Mouse (Mus musculus) MEL (cell line): ENCODE measurements around the gene Eme2. TPM values are rescaled to one million over a fixed set of nuclear protein-coding genes. Genes with fewer than 3 reads are reported as not detected.
A peak's percentile ranks its signal among the peaks of the same experiment; 100 is the strongest.

ENCODE experiments used
- DNase-seq: peaks from one replicate; pipeline ENCODE4 v3.0.0; 2011; ENCODE audit warnings: low read depth, low spot score
- H3K27ac ChIP-seq: 2 replicates; pipeline ENCODE4 v1.5.1; 2012; ENCODE audit warnings: low read depth, mild to moderate bottlenecking, control low read depth, low read length, moderate library complexity; ENCODE audit not compliant: control insufficient read depth
- H3K27me3 ChIP-seq, 2 experiments: fragments of 150-350 bp in 1 of 2; sonication (generic) in 1 of 2; 2 replicates each; pipeline ENCODE4 v1.6.1; 2012; ENCODE audit warnings: low read length in 2 of 2, mild to moderate bottlenecking in 2 of 2, improper control_type of control experiment in 1 of 2, moderate library complexity in 1 of 2; ENCODE audit not compliant: insufficient read depth in 2 of 2, control insufficient read depth in 1 of 2
- H3K36me3 ChIP-seq, 2 experiments: 2 replicates each; pipeline ENCODE4 v1.6.1; 2012 to 2014; ENCODE audit warnings: low read length in 2 of 2, improper control_type of control experiment in 1 of 2, inconsistent platforms in 1 of 2, mild to moderate bottlenecking in 1 of 2; ENCODE audit not compliant: insufficient read depth in 2 of 2, control insufficient read depth in 1 of 2
- H3K4me1 ChIP-seq, 2 experiments: fragments of 150-350 bp in 1 of 2; sonication (generic) in 1 of 2; 2 replicates each; pipeline ENCODE4 v1.6.1; 2012; ENCODE audit warnings: low read length in 2 of 2, improper control_type of control experiment in 1 of 2, mild to moderate bottlenecking in 1 of 2; ENCODE audit not compliant: insufficient read depth in 2 of 2, control insufficient read depth in 1 of 2
- H3K4me3 ChIP-seq, 2 experiments: fragments of 150-350 bp in 1 of 2; sonication (generic) in 1 of 2; 2 replicates each; pipeline ENCODE4 v1.5.1; 2012; ENCODE audit warnings: low read depth in 2 of 2, low read length in 2 of 2, mild to moderate bottlenecking in 2 of 2, moderate library complexity in 2 of 2, control low read depth in 1 of 2, improper control_type of control experiment in 1 of 2; ENCODE audit not compliant: control insufficient read depth in 1 of 2, insufficient read depth in 1 of 2
- H3K79me2 ChIP-seq: 2 replicates; pipeline ENCODE4 v1.6.1; 2012; ENCODE audit warnings: mild to moderate bottlenecking, low read length, moderate library complexity; ENCODE audit not compliant: control insufficient read depth, poor library complexity, insufficient read depth
- H3K9ac ChIP-seq: 2 replicates; pipeline ENCODE4 v1.6.1; 2012; ENCODE audit warnings: low read depth, mild to moderate bottlenecking, control low read depth, low read length, moderate library complexity; ENCODE audit not compliant: control insufficient read depth, poor library complexity, severe bottlenecking
- H3K9me3 ChIP-seq: fragments of 150-350 bp; sonication (generic); replicated peaks from 2 replicates; pipeline ENCODE4 v1.6.1; 2012; ENCODE audit warnings: mild to moderate bottlenecking, low read length, improper control_type of control experiment, moderate library complexity; ENCODE audit not compliant: insufficient read depth
- E2F4 ChIP-seq: IDR thresholded peaks from 2 replicates; pipeline ENCODE4 v1.6.1; 2011; ENCODE audit warnings: low read depth, low read length, improper control_type of control experiment, borderline replicate concordance
- ELF1 ChIP-seq: IDR thresholded peaks from 2 replicates; pipeline ENCODE4 v1.6.1; 2014; ENCODE audit warnings: low read depth, mild to moderate bottlenecking, inconsistent platforms, low read length, improper control_type of control experiment, moderate library complexity
- ETS1 ChIP-seq: IDR thresholded peaks from 2 replicates; pipeline ENCODE4 v1.6.1; 2012; ENCODE audit warnings: low read depth, mild to moderate bottlenecking, inconsistent platforms, low read length, improper control_type of control experiment, moderate library complexity
- KAT2A ChIP-seq: conservative IDR thresholded peaks from 2 replicates; pipeline ENCODE4 v1.6.1; 2012; ENCODE audit warnings: low read depth, low read length, improper control_type of control experiment, inconsistent platforms
- MYB ChIP-seq: IDR thresholded peaks from 2 replicates; pipeline ENCODE4 v1.6.1; 2011; ENCODE audit warnings: mild to moderate bottlenecking, low read depth, low read length, improper control_type of control experiment
- POLR2A ChIP-seq, 2 experiments: IDR thresholded peaks; 2 replicates each; pipeline ENCODE4 v1.6.1; 2011 to 2012; ENCODE audit warnings: low read length in 2 of 2, mild to moderate bottlenecking in 2 of 2, control low read depth in 1 of 2, improper control_type of control experiment in 1 of 2, low read depth in 1 of 2, moderate library complexity in 1 of 2; ENCODE audit not compliant: control insufficient read depth in 1 of 2, insufficient read depth in 1 of 2, poor library complexity in 1 of 2
- POLR2AphosphoS2 ChIP-seq: IDR thresholded peaks from 2 replicates; pipeline ENCODE4 v1.6.1; 2011; ENCODE audit warnings: low read length, improper control_type of control experiment
- POLR2AphosphoS5 ChIP-seq: IDR thresholded peaks from 2 replicates; pipeline ENCODE4 v1.6.1; 2012; ENCODE audit warnings: low read depth, borderline replicate concordance, mild to moderate bottlenecking, inconsistent platforms, low read length, moderate library complexity, mixed read lengths
- TAL1 ChIP-seq: IDR thresholded peaks from 2 replicates; pipeline ENCODE4 v1.6.1; 2012; ENCODE audit warnings: mild to moderate bottlenecking, inconsistent platforms, low read length, moderate library complexity, mixed read lengths
- ZNF384 ChIP-seq: IDR thresholded peaks from 2 replicates; pipeline ENCODE4 v1.6.1; 2012; ENCODE audit warnings: low read depth, mild to moderate bottlenecking, inconsistent platforms, low read length, improper control_type of control experiment
- polyA plus RNA-seq, 2 experiments: library from polyadenylated mRNA; stranded (reverse) in 1 of 2; unstranded in 1 of 2; fragments of >175 nt in 1 of 2; fragments of >200 nt in 1 of 2; gene quantifications; 2 replicates each; pipeline versions ENCODE4 v1.2.1 to v1.2.4; 2012; ENCODE audit warnings: low replicate concordance in 2 of 2, low read depth in 1 of 2; ENCODE audit not compliant: insufficient read length in 2 of 2, insufficient read depth in 1 of 2, missing spikeins in 1 of 2
- total RNA-seq: library from RNA; depleted of rRNA; stranded (reverse); fragments of 300-350 nt; gene quantifications from 2 replicates; pipeline ENCODE4 v1.2.3, GENCODE M21; 2012

Gene Eme2
- total and polyA plus RNA-seq, 3 experiments, result 15.1 to 26.8 TPM; not detected in 1

DNA sequence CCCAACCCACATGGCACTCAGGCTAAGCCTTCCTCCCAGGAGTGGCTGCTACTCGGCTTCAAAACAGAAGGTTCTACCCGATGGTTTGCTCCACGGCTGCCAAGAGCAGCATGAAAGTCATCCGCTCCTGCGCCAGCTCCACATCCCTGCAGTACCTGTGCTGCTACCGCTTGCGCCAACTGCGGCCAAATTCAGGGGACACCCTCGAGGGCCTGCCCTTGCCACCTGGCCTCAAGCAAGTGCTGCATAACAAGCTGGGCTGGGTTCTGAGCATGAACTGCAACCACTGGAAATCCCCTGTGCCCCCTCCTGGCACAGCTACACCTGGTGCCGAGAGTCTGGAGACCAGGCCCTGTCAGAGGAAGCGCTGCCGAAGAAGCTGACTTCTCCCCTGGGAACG lies 3.6 kb downstream of the Eme2 start:
- TF ChIP-seq MYB, result no peak
- TF ChIP-seq ELF1, result no peak
- 0 out of 4 replicates have a peak, but pooled peaks of 1 of the 2 experiments have one; percentile 5 for TF ChIP-seq POLR2A (IDR thresholded peaks at IDR 0.05; ENCODE audit: control insufficient read depth in 1 of 2, insufficient read depth in 1 of 2, low read depth in 1 of 2, low read length in 2 of 2, poor library complexity in 1 of 2)
- no peak for TF ChIP-seq KAT2A
- TF ChIP-seq ETS1, result no peak
- Histone ChIP-seq H3K27ac (no peak overlapping the region), H3K27me3 (no peaks in the 10 kb centered on the region), H3K79me2 (peaks cover 37% of the 10 kb centered on the region), H3K4me3 (no peak overlapping the region), H3K9me3 (no peaks in the 10 kb centered on the region), H3K4me1 (peaks cover 0 to 11% of the 10 kb centered on the region in 2 experiments; a peak in 2 of 4 replicates), H3K9ac (no peak overlapping the region), H3K36me3 (peaks cover 0 to 5% of the 10 kb centered on the region in 2 experiments; a peak in 2 of 4 replicates)
- no peak for DNase-seq

DNA sequence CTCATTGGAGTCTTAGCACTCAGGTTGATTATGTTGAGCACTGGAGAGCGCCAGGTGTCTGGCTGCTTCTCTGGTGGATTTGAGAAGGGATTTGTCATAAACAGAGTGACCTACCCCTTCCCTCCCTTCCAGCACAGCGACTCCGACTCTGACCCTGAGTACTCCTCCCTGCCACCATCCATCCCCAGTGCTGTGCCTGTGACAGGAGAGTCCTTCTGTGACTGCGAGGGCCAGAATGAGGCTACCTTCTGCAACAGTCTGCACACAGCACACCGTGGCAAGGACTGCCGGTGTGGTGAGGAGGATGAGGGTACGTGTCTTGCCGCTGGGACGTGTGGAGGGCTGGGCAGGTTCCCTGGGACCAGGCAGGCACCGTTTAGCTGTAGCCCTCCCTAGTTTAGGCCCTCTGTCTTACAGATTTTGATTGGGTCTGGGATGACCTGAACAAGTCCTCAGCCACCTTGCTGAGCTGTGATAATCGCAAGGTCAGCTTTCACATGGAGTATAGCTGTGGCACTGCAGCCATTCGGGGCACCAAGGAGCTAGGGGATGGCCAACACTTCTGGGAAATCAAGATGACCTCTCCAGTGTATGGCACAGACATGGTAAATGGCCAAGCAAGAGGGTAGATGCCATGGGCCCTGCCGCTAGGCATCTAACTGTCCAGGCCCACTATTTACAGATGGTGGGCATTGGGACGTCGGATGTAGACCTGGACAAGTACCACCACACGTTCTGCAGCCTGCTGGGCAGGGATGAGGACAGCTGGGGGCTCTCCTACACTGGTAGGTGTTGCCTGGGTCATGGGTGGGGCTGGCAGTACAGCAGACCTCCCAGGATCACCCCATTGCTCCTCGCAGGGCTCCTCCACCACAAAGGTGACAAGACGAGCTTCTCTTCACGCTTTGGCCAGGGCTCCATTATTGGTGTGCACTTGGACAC lies 4.5 kb downstream of the Eme2 start:
- no peak overlapping the region for H3K27ac ChIP-seq
- DNase-seq, result no peak
- 0 out of 2 replicates have a peak, but pooled peaks have one; percentile 21 for TF ChIP-seq POLR2AphosphoS5
- no peak for TF ChIP-seq ZNF384
- peaks cover 0 to 5% of the 10 kb centered on the region in 2 experiments; a peak in 2 of 4 replicates for H3K36me3 ChIP-seq
- no peaks in the 10 kb centered on the region for H3K9me3 ChIP-seq
- H3K79me2 ChIP-seq, result peaks cover 38% of the 10 kb centered on the region
- H3K27me3 ChIP-seq, result no peaks in the 10 kb centered on the region
- H3K4me3 ChIP-seq, result no peak overlapping the region
- H3K4me1 ChIP-seq, result peaks cover 0 to 12% of the 10 kb centered on the region in 2 experiments; a peak in 2 of 4 replicates
- no peak overlapping the region for H3K9ac ChIP-seq

DNA sequence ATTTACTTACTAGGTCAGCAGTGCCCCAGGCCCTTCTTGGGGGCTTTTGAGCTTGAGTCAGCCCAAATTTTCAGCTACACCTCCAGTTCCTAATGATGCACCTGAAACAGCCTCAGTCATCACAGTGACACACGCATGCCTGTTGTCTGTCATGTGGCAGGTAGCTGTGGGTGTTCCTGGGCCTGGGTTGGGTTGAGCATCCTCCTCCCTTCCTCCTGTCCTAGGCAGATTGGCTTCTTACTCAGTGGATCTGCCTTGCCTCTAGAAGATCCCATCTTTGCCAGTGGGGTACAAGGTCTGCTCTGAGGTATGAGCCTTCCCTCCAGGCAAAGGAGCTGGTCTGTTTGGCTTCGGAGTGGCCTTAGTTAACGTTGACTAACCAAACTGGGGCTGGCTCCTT lies 6.0 kb downstream of the Eme2 start:
- TF ChIP-seq POLR2AphosphoS2 (peak; percentile 55; the same call in 1 of the 2 replicates), ELF1 (no peak), POLR2AphosphoS5 (no peak), TAL1 (no peak), POLR2A (IDR thresholded peaks at IDR 0.05; ENCODE audit: control insufficient read depth in 1 of 2, insufficient read depth in 1 of 2, low read depth in 1 of 2, low read length in 2 of 2, poor library complexity in 1 of 2) (0 out of 4 replicates have a peak, but pooled peaks of 1 of the 2 experiments have one; percentile 29), E2F4 (no peak)
- H3K36me3 ChIP-seq, result peaks cover 0 to 3% of the 10 kb centered on the region in 2 experiments; a peak in 3 of 4 replicates
- no peak overlapping the region for H3K4me3 ChIP-seq
- H3K4me1 ChIP-seq, result peaks cover 0 to 13% of the 10 kb centered on the region in 2 experiments; a peak in 2 of 4 replicates
- H3K27ac ChIP-seq, result no peak overlapping the region
- no peaks in the 10 kb centered on the region for H3K9me3 ChIP-seq
- H3K27me3 ChIP-seq, result no peaks in the 10 kb centered on the region
- DNase-seq, result no peak
- H3K9ac ChIP-seq, result no peak overlapping the region
- H3K79me2 ChIP-seq, result peaks cover 29% of the 10 kb centered on the region
